Mouse (Mus musculus) MEL (cell line): ENCODE results near the gene Ppm1d.
A peak's percentile ranks its signal among the peaks of the same experiment; 100 is the strongest.

Experiments
- CTCF ChIP-seq, 3 experiments: IDR thresholded peaks in 2 of 3; conservative IDR thresholded peaks in 1 of 3; 2 replicates each; pipeline ENCODE4 v1.5.1; 2011 to 2012; ENCODE audit warnings: low read length in 3 of 3, low read depth in 2 of 3, mild to moderate bottlenecking in 2 of 3, improper control_type of control experiment in 1 of 3, inconsistent platforms in 1 of 3, mixed read lengths in 1 of 3, moderate library complexity in 1 of 3; ENCODE audit not compliant: control insufficient read depth in 1 of 3, insufficient read depth in 1 of 3, poor library complexity in 1 of 3, severe bottlenecking in 1 of 3
- GABPA ChIP-seq: IDR thresholded peaks from 2 replicates; pipeline ENCODE4 v1.6.1; 2012; ENCODE audit warnings: low read depth, mild to moderate bottlenecking, inconsistent platforms, low read length, improper control_type of control experiment, moderate library complexity
- JUND ChIP-seq: IDR thresholded peaks from 2 replicates; pipeline ENCODE4 v1.6.1; 2011; ENCODE audit warnings: low read depth, mild to moderate bottlenecking, improper control_type of control experiment, low read length
- POLR2A ChIP-seq, 2 experiments: IDR thresholded peaks; 2 replicates each; pipeline ENCODE4 v1.6.1; 2011 to 2012; ENCODE audit warnings: low read length in 2 of 2, mild to moderate bottlenecking in 2 of 2, control low read depth in 1 of 2, improper control_type of control experiment in 1 of 2, low read depth in 1 of 2, moderate library complexity in 1 of 2; ENCODE audit not compliant: control insufficient read depth in 1 of 2, insufficient read depth in 1 of 2, poor library complexity in 1 of 2
- USF1 ChIP-seq: IDR thresholded peaks from 2 replicates; pipeline ENCODE4 v1.6.1; 2014; ENCODE audit warnings: low read depth, mild to moderate bottlenecking, inconsistent platforms, low read length, improper control_type of control experiment, moderate library complexity
- USF2 ChIP-seq, 2 experiments: IDR thresholded peaks; 2 replicates each; pipeline ENCODE4 v1.6.1; 2011 to 2012; ENCODE audit warnings: improper control_type of control experiment in 2 of 2, low read length in 2 of 2, borderline replicate concordance in 1 of 2, inconsistent platforms in 1 of 2, low read depth in 1 of 2, mild to moderate bottlenecking in 1 of 2; ENCODE audit not compliant: insufficient read depth in 1 of 2

DNA sequence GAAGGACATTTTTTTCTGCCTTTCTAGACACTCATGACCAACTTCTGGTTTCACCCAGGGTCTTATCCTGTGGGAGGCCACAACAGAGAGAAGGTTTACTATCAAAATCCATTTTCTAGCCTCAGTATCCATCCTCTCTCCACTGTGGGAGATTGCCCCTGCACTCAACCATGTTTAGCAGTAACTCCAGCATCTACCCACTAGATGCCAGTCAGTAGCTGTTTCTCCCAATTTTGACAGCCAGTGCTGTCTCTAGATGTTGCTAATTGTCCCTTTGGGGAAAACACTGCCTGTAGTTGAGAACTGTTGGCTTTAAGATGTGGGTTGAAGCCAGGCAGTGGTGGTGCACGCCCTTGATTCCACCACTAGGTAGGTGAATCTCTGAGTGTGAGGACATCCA, 32.9 kb upstream of the Ppm1d start:
- peak in 1 of 3 experiments; percentile 24; a peak in 1 of 6 replicates for TF ChIP-seq CTCF (IDR thresholded peaks at IDR 0.05 in 2 of 3, conservative IDR thresholded peaks at IDR 0.05 in 1 of 3; ENCODE audit: control insufficient read depth in 1 of 3, insufficient read depth in 1 of 3, low read depth in 2 of 3, low read length in 3 of 3, poor library complexity in 1 of 3, severe bottlenecking in 1 of 3)
- TF ChIP-seq POLR2A (IDR thresholded peaks at IDR 0.05; ENCODE audit: control insufficient read depth in 1 of 2, insufficient read depth in 1 of 2, low read depth in 1 of 2, low read length in 2 of 2, poor library complexity in 1 of 2) = no peak
- no peak for TF ChIP-seq GABPA
- no peak for TF ChIP-seq JUND
- TF ChIP-seq USF1 = no peak
- TF ChIP-seq USF2 (IDR thresholded peaks at IDR 0.05; ENCODE audit: borderline replicate concordance in 1 of 2, insufficient read depth in 1 of 2, low read depth in 1 of 2, low read length in 2 of 2) = no peak
